Mouse (Mus musculus) MEL-GATA-1-ER (cell line): ENCODE data around the gene Lnpep.
"Not testable (repeated sequence)": the region's sequence is repeated elsewhere in the genome, so short reads cannot be mapped to it uniquely, and the experiment has no call there.

Experiments
- DNase-seq: peaks from one replicate; pipeline ENCODE4 v3.0.0-alpha.2; 2012; ENCODE audit warnings: low read depth; ENCODE audit errors: extremely low read depth

Lnpep gene

GRCm38 (mm10) chr17:17624957-17625586 is at the start of gene Lnpep:
TSS of gene Lnpep (minus strand) at chr17:17625050.
- DNase-seq = peak; percentile 92

GRCm38 (mm10) chr17:17655829-17656176 is 31.0 kb upstream of the Lnpep start:
- DNase-seq = no peak

GRCm38 (mm10) chr17:17654997-17655828 is 30.4 kb upstream of the Lnpep start:
- no peak for DNase-seq

- DNase-seq = no peak
Measured at GRCm38 (mm10) chr17:17652570-17652969, 27.7 kb upstream of the Lnpep start.

- DNase-seq = peak; percentile 41
Measured at GRCm38 (mm10) chr17:17645738-17646137, 20.9 kb upstream of the Lnpep start.

GRCm38 (mm10) chr17:17637387-17637786 is 12.5 kb upstream of the Lnpep start:
- no peak for DNase-seq

- DNase-seq = no peak
Measured at GRCm38 (mm10) chr17:17636147-17636546, 11.3 kb upstream of the Lnpep start.

- DNase-seq = peak; percentile 76
Measured at GRCm38 (mm10) chr17:17634033-17634432, 9.2 kb upstream of the Lnpep start.

GRCm38 (mm10) chr17:17631985-17632384 is 7.1 kb upstream of the Lnpep start:
- no peak for DNase-seq

- not testable (repeated sequence) for DNase-seq
Measured at GRCm38 (mm10) chr17:17628237-17628879, 3.5 kb upstream of the Lnpep start.

GRCm38 (mm10) chr17:17627558-17627957 is 2.7 kb upstream of the Lnpep start:
- DNase-seq = no peak

- peak; percentile 50 for DNase-seq
Measured at GRCm38 (mm10) chr17:17625887-17626679, 1.2 kb upstream of the Lnpep start.

- DNase-seq = peak; percentile 95
Measured at GRCm38 (mm10) chr17:17624421-17624956, 361 bp downstream of the Lnpep start.

GRCm38 (mm10) chr17:17623890-17624420 is 895 bp downstream of the Lnpep start:
- no peak for DNase-seq

- DNase-seq = no peak
Measured at GRCm38 (mm10) chr17:17623221-17623889, 1.5 kb downstream of the Lnpep start.

- DNase-seq = no peak
Measured at GRCm38 (mm10) chr17:17622576-17622975, 2.3 kb downstream of the Lnpep start.

GRCm38 (mm10) chr17:17621586-17621985 is 3.3 kb downstream of the Lnpep start:
- no peak for DNase-seq

GRCm38 (mm10) chr17:17618463-17618862 is 6.4 kb downstream of the Lnpep start:
- no peak for DNase-seq

GRCm38 (mm10) chr17:17617440-17618204 is 7.2 kb downstream of the Lnpep start:
- no peak for DNase-seq

- no peak for DNase-seq
Measured at GRCm38 (mm10) chr17:17612336-17612735, 12.5 kb downstream of the Lnpep start.
